Mouse (Mus musculus) heart, adult 2 months (tissue): ENCODE data around the gene Trip6.

Experiments used
- CTCF ChIP-seq: fragments of 200-600 bp; IDR thresholded peaks from 2 replicates; pipeline ENCODE4 v1.8.1; 2022; ENCODE audit warnings: antibody characterized with exemption, mild to moderate bottlenecking, moderate library complexity
- POLR2A ChIP-seq: fragments of 200-500 bp; IDR thresholded peaks from 2 replicates; pipeline ENCODE4 v1.6.1; 2011; ENCODE audit warnings: mild to moderate bottlenecking, low read depth, low read length, control low read depth; ENCODE audit not compliant: insufficient read depth

- TF ChIP-seq POLR2A (peak; percentile 54; the same call in 1 of the 2 replicates), CTCF (no peak)
Observed at GRCm38 (mm10) chr5:137348482-137349383, 34.5 kb upstream of the Trip6 start.
